Mouse (Mus musculus) stomach, postnatal 0 days (tissue): ENCODE results near the gene Fanca. TPM values are rescaled to one million over a fixed set of nuclear protein-coding genes. Genes with fewer than 3 reads are reported as not detected.
A peak's percentile ranks its signal among the peaks of the same experiment; 100 is the strongest.

Experiments used
- ATAC-seq: fragments of 200-750 bp; cut with Nextera tagmentation; 2 replicates; pipeline ENCODE4 v1.8.0; 2017; ENCODE audit not compliant: low FRiP score, low TSS enrichment
- DNase-seq: peaks from one replicate; pipeline ENCODE4 v3.0.0-alpha.2; 2016; ENCODE audit warnings: low spot score
- H3K27ac ChIP-seq: fragments of 300-500 bp; sonication (generic); replicated peaks from 2 replicates; pipeline ENCODE4 v1.5.1; 2014; ENCODE audit warnings: mild to moderate bottlenecking, control low read depth
- H3K27me3 ChIP-seq: fragments of 300-500 bp; sonication (generic); 2 replicates; pipeline ENCODE4 v1.6.1; 2014; ENCODE audit warnings: low read length; ENCODE audit not compliant: control insufficient read depth, insufficient read depth
- H3K36me3 ChIP-seq: fragments of 300-500 bp; sonication (generic); 2 replicates; pipeline ENCODE4 v1.6.1; 2014; ENCODE audit warnings: low read length, mixed read lengths; ENCODE audit not compliant: control insufficient read depth, insufficient read depth
- H3K4me1 ChIP-seq: fragments of 300-500 bp; sonication (generic); replicated peaks from 2 replicates; pipeline ENCODE4 v1.6.1; 2014; ENCODE audit warnings: antibody characterized with exemption; ENCODE audit not compliant: control insufficient read depth, insufficient read depth
- H3K4me2 ChIP-seq: fragments of 300-500 bp; sonication (generic); replicated peaks from 2 replicates; pipeline ENCODE4 v1.6.1; 2014; ENCODE audit warnings: low read depth, mild to moderate bottlenecking, control low read depth, moderate library complexity
- H3K4me3 ChIP-seq: fragments of 300-500 bp; sonication (generic); 2 replicates; pipeline ENCODE4 v1.5.1; 2014; ENCODE audit warnings: low read depth, low read length, control low read depth
- H3K9ac ChIP-seq: fragments of 300-500 bp; sonication (generic); 2 replicates; pipeline ENCODE4 v1.6.1; 2014; ENCODE audit warnings: mild to moderate bottlenecking, low read length, control low read depth, mixed read lengths
- H3K9me3 ChIP-seq: fragments of 300-500 bp; sonication (generic); 2 replicates; pipeline ENCODE4 v1.6.1; 2016; ENCODE audit warnings: low read length; ENCODE audit not compliant: control insufficient read depth
- CTCF ChIP-seq: IDR thresholded peaks from 2 replicates; pipeline ENCODE4 v1.5.1; 2016; ENCODE audit warnings: antibody characterized with exemption, low read depth, mild to moderate bottlenecking, moderate library complexity
- EP300 ChIP-seq: optimal IDR thresholded peaks from 2 replicates; pipeline ENCODE3; 2016; ENCODE audit warnings: antibody characterized with exemption
- WGBS: fragments of 180-500 bp; shearing (Covaris S2); extraction: QIAGEN DNeasy Blood & Tissue Kit; methylation state at CpG from one replicate; pipeline ENCODE4 v1.1.7; 2014; 5-methylcytosine and 5-hydroxymethylcytosine counted together
- polyA plus RNA-seq: library from polyadenylated mRNA; unstranded; fragments of >200 nt; fragmentation: Nextera tagmentation; extraction: Ambion mirVana; gene quantifications from 2 replicates; pipeline ENCODE4 v1.2.1, GENCODE M21; 2015

The Fanca gene
- polyA plus RNA-seq, 1 experiment from 2014 or later: 5.3 TPM

DNA sequence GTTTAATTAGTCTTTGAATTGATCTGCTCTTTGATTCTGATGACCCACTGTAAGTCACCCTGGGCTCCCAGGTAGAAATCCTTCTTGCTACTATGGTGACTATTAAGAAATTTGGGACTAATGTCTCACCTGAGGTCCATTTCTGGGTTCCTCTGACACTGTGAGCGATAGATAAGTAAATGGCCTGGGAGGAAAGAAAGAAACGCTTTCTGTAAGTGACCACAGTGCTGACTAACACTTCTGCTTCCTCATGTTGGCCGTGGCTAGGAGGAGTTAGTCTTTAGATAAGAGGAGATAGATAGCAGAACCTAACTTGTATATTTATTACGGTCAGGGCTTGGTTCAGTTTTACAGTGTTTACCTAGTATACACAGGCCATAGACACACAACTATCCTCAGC is 11.0 kb upstream of the Fanca start:
- no peak overlapping the region for H3K4me2 ChIP-seq
- DNase-seq: no peak
- no peaks in the 10 kb centered on the region for H3K36me3 ChIP-seq
- no peaks in the 10 kb centered on the region for H3K9me3 ChIP-seq
- H3K27me3 ChIP-seq: no peaks in the 10 kb centered on the region
- 63% methylated on average over 4 of the region's 4 CpGs for whole genome bisulfite sequencing
- no peak overlapping the region for H3K4me3 ChIP-seq
- no peak overlapping the region for H3K27ac ChIP-seq
- no peaks in the 10 kb centered on the region for H3K4me1 ChIP-seq
- H3K9ac ChIP-seq: no peak overlapping the region
- peak; percentile 16; the same call in 1 of the 2 replicates for ATAC-seq
- no peak for TF ChIP-seq EP300
- TF ChIP-seq CTCF: no peak

- H3K27me3 ChIP-seq: no peaks in the 10 kb centered on the region
- WGBS: 89% methylated on average over 2 of the region's 2 CpGs
- no peak overlapping the region for H3K4me2 ChIP-seq
- H3K4me3 ChIP-seq: no peak overlapping the region
- no peaks in the 10 kb centered on the region for H3K4me1 ChIP-seq
- no peak overlapping the region for H3K27ac ChIP-seq
- ATAC-seq (no peak), DNase-seq (no peak)
- TF ChIP-seq EP300 (no peak), CTCF (no peak)
- H3K9me3 ChIP-seq: no peaks in the 10 kb centered on the region
- no peak overlapping the region for H3K9ac ChIP-seq
- no peaks in the 10 kb centered on the region for H3K36me3 ChIP-seq
Observed at GRCm38 (mm10) chr8:123328552-123328951, 10.2 kb upstream of the Fanca start.

- H3K36me3 ChIP-seq: no peaks in the 10 kb centered on the region
- no peak overlapping the region for H3K4me2 ChIP-seq
- no peak overlapping the region for H3K9ac ChIP-seq
- H3K27ac ChIP-seq: no peak overlapping the region
- TF ChIP-seq EP300 (no peak), CTCF (peak; percentile 82)
- no peak for ATAC-seq
- 27% methylated on average over 7 of the region's 7 CpGs for WGBS
- 0 out of 2 replicates have a peak, but pooled peaks cover 3% of the 10 kb centered on the region for H3K4me1 ChIP-seq
- no peaks in the 10 kb centered on the region for H3K9me3 ChIP-seq
- no peak overlapping the region for H3K4me3 ChIP-seq
- H3K27me3 ChIP-seq: no peaks in the 10 kb centered on the region
- peak; percentile 45 for DNase-seq
Observed at GRCm38 (mm10) chr8:123319522-123320164, 1.3 kb upstream of the Fanca start.

DNA sequence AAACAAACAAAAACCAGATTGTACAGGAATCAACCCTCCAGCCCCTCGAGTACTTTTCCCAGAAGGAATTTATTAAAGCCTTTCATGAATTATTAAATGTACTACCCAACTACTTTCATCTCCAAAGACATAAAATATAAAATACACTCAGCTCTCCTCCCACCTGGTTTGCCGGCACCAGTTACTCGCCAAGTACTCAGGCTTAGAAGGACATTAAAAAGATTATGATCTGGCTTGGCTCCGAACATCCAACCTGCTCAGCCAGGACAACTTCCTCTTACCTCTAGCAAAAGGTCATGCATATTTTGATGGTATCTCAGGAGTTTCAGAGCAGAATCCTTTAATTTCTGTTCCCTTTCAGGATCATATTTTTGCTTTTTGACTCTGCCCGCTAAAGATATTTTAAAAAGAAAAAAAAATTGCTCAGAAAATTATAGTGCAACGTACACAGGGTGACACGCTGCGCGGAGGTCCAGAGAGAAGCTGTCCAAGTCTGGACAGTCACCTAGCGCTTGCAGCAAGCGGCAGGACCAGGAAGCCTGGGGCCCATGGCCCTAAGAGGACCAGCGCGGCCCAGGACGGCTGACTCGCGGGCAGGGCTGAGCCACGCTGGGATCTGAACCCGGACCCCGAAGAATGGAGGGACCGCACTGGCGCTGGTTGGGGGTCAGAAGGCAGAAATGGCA is 452 bp downstream of the Fanca start:
- no peaks in the 10 kb centered on the region for H3K27me3 ChIP-seq
- WGBS: 4% methylated on average over 21 of the region's 21 CpGs
- H3K9ac ChIP-seq: peak overlapping the region; percentile 60
- peak overlapping the region; percentile 92 for H3K4me2 ChIP-seq
- H3K27ac ChIP-seq: no peak overlapping the region
- H3K4me1 ChIP-seq: 0 out of 2 replicates have a peak, but pooled peaks cover 3% of the 10 kb centered on the region
- DNase-seq (no peak), ATAC-seq (peak; percentile 72)
- peak overlapping the region; percentile 55 for H3K4me3 ChIP-seq
- H3K9me3 ChIP-seq: no peaks in the 10 kb centered on the region
- no peaks in the 10 kb centered on the region for H3K36me3 ChIP-seq
- TF ChIP-seq EP300: no peak
- TF ChIP-seq CTCF: no peak

GRCm38 (mm10) chr8:123308738-123309137 is 9.6 kb downstream of the Fanca start:
- Histone ChIP-seq H3K27ac (no peak overlapping the region), H3K36me3 (no peaks in the 10 kb centered on the region), H3K9me3 (no peaks in the 10 kb centered on the region), H3K27me3 (no peaks in the 10 kb centered on the region), H3K4me3 (no peak overlapping the region), H3K4me1 (no peaks in the 10 kb centered on the region), H3K9ac (no peak overlapping the region), H3K4me2 (no peak overlapping the region)
- peak; percentile 30; the same call in 1 of the 2 replicates for TF ChIP-seq CTCF
- TF ChIP-seq EP300: no peak
- 61% methylated on average over 4 of the region's 4 CpGs for WGBS
- ATAC-seq: no peak
- DNase-seq: no peak

DNA sequence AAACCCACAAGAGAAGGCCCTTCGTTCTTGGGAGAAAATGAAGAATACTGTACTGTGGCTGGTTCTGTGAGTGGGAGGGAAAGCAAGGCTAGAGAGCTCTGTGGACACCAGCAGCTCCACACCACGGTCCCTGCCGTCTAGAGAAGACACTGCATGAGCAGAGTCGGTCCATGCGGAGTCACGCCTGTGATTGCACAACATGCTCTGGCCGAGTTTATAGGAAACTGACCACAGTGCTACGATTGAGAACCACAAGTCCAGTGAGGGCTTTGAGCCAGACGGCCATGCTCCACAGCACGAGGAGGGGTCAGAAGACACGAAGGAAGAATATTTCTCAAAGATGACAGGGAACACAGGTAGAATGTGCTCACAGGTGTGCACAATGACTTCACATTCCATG is 20.1 kb downstream of the Fanca start:
- TF ChIP-seq CTCF: no peak
- no peak for TF ChIP-seq EP300
- Histone ChIP-seq H3K27ac (no peak overlapping the region), H3K4me3 (no peak overlapping the region), H3K4me2 (no peak overlapping the region), H3K4me1 (no peaks in the 10 kb centered on the region), H3K9ac (no peak overlapping the region), H3K9me3 (no peaks in the 10 kb centered on the region), H3K36me3 (no peaks in the 10 kb centered on the region), H3K27me3 (no peaks in the 10 kb centered on the region)
- 85% methylated on average over 11 of the region's 11 CpGs for WGBS
- DNase-seq: no peak
- no peak for ATAC-seq
